In genomic region chr11:105975636-105976035, GRCm38 (mm10) we compare ENCODE assay signal across 19 mouse cellular contexts. TPM values are rescaled to one million over a fixed set of nuclear protein-coding genes. Genes with fewer than 3 reads are reported as not detected.
A peak's percentile ranks its signal among the peaks of the same experiment; 100 is the strongest.
DNase-seq lines count a peak whose midpoint lies in the region; ATAC-seq and TF ChIP-seq lines count a peak whose summit lies in the region.
"Had no signal": no experiment of that assay in that cellular context is flagged by ENCODE, and none has a peak within 500 bp of the region (broad histone marks: within the 10 kb centered on the region; RNA-seq: fewer than 3 reads in every experiment).

No protein-coding gene starts in this region.

- H3K4me1 ChIP-seq in kidney, adult 2 months (ENCODE audit: control insufficient read depth, insufficient read depth, low read length), result 0 out of 2 replicates have a peak, but pooled peaks cover 8% of the 10 kb centered on the region
- H3K4me1 ChIP-seq in kidney, embryonic 16.5 days (ENCODE audit: insufficient read depth, low read length), result no peaks in the 10 kb centered on the region
- no peaks in the 10 kb centered on the region for H3K4me1 ChIP-seq in kidney, embryonic 14.5 days (ENCODE audit: control insufficient read depth, insufficient read depth, low read length)
- H3K4me1 ChIP-seq: embryonic facial prominence, embryonic 13.5 days; embryonic facial prominence, embryonic 15.5 days; forebrain, embryonic 10.5 days; forebrain, embryonic 12.5 days had no signal

- no peaks in the 10 kb centered on the region for H3K27me3 ChIP-seq in kidney, adult 2 months (replicated peaks; ENCODE audit: control insufficient read depth, insufficient read depth, low read length)
- H3K27me3 ChIP-seq in kidney, embryonic 16.5 days (ENCODE audit: insufficient read depth, low read length), result no peaks in the 10 kb centered on the region
- H3K27me3 ChIP-seq in kidney, embryonic 14.5 days (ENCODE audit: control insufficient read depth, insufficient read depth, low read length), result no peaks in the 10 kb centered on the region

- no peaks in the 10 kb centered on the region for H3K36me3 ChIP-seq in kidney, adult 2 months (ENCODE audit: control insufficient read depth, insufficient read depth, low read length)
- no peaks in the 10 kb centered on the region for H3K36me3 ChIP-seq in kidney, embryonic 16.5 days (ENCODE audit: insufficient read depth, low read length)
- no peaks in the 10 kb centered on the region for H3K36me3 ChIP-seq in kidney, embryonic 14.5 days (ENCODE audit: control insufficient read depth, insufficient read depth, low read length)
- H3K36me3 ChIP-seq: embryonic facial prominence, embryonic 13.5 days; embryonic facial prominence, embryonic 15.5 days; forebrain, embryonic 10.5 days; forebrain, embryonic 12.5 days had no signal

- H3K9me3 ChIP-seq in kidney, embryonic 16.5 days (ENCODE audit: low read length), result no peaks in the 10 kb centered on the region
- no peaks in the 10 kb centered on the region for H3K9me3 ChIP-seq in kidney, embryonic 14.5 days (ENCODE audit: control insufficient read depth, low read length)
- H3K9me3 ChIP-seq: embryonic facial prominence, embryonic 13.5 days; embryonic facial prominence, embryonic 15.5 days; forebrain, embryonic 10.5 days; forebrain, embryonic 12.5 days had no signal

- peak; percentile 33; the same call in 1 of the 2 replicates for ATAC-seq in kidney, embryonic 16.5 days (ENCODE audit: low FRiP score, low TSS enrichment)
- no peak for ATAC-seq in kidney, embryonic 14.5 days (ENCODE audit: low FRiP score, low TSS enrichment)
- ATAC-seq: forebrain, embryonic 14.5 days had no signal

- no peak for TF ChIP-seq CTCF in kidney, adult 2 months (conservative IDR thresholded peaks at IDR 0.05; ENCODE audit: insufficient read depth, insufficient read length, low read depth, low read length)

- no peak overlapping the region for H3K4me3 ChIP-seq in kidney, adult 2 months (ENCODE audit: insufficient read depth, low read depth, low read length)
- H3K4me3 ChIP-seq in kidney, embryonic 16.5 days (ENCODE audit: low read length), result no peak overlapping the region
- H3K4me3 ChIP-seq in kidney, embryonic 14.5 days (ENCODE audit: low read length), result no peak overlapping the region
- H3K4me3 ChIP-seq: embryonic facial prominence, embryonic 13.5 days; embryonic facial prominence, embryonic 15.5 days; erythroblast, embryonic 14.5 days; forebrain, embryonic 10.5 days; forebrain, embryonic 12.5 days had no signal

- H3K9ac ChIP-seq in kidney, embryonic 16.5 days (replicated peaks; ENCODE audit: low read length), result no peak overlapping the region
- H3K9ac ChIP-seq in kidney, embryonic 14.5 days (ENCODE audit: low read depth, low read length), result no peak overlapping the region
- H3K9ac ChIP-seq: embryonic facial prominence, embryonic 13.5 days; embryonic facial prominence, embryonic 15.5 days; forebrain, embryonic 12.5 days had no signal

- peak overlapping the region; percentile 64 for H3K27ac ChIP-seq in kidney, adult 2 months (ENCODE audit: insufficient read depth, low read depth, low read length)
- H3K27ac ChIP-seq in kidney, embryonic 16.5 days (ENCODE audit: low read length), result no peak overlapping the region
- no peak overlapping the region for H3K27ac ChIP-seq in kidney, embryonic 14.5 days (ENCODE audit: low read depth, low read length)
- H3K27ac ChIP-seq: embryonic facial prominence, embryonic 13.5 days; embryonic facial prominence, embryonic 15.5 days; forebrain, embryonic 10.5 days; forebrain, embryonic 12.5 days had no signal

- 48% methylated on average over 5 of the region's 5 CpGs for WGBS in kidney, adult 2 months
- 76% methylated on average over 5 of the region's 5 CpGs for WGBS in kidney, embryonic 16.5 days
- 87% methylated on average over 5 of the region's 5 CpGs for WGBS in kidney, embryonic 14.5 days

- TF ChIP-seq POLR2A in kidney, adult 2 months (IDR thresholded peaks at IDR 0.05; ENCODE audit: low read depth, low read length), result no peak

- DNase-seq in kidney, adult 2 months, result peak; percentile 60
- DNase-seq in kidney, postnatal 25 days, result no peak
- DNase-seq in kidney, postnatal 36 days, result peak; percentile 25 to 46
- no peak for DNase-seq in kidney, postnatal 14 days
- DNase-seq: adrenal gland, adult 2 months; adrenal gland, postnatal 10 days; adrenal gland, postnatal 25 days; embryo, embryonic 11 days had no signal

- no peak overlapping the region for H3K4me2 ChIP-seq in kidney, embryonic 16.5 days (replicated peaks; ENCODE audit: low read depth, low read length)
- no peak overlapping the region for H3K4me2 ChIP-seq in kidney, embryonic 14.5 days (replicated peaks; ENCODE audit: low read depth, low read length)
- H3K4me2 ChIP-seq: embryonic facial prominence, embryonic 13.5 days; embryonic facial prominence, embryonic 15.5 days; forebrain, embryonic 12.5 days had no signal

RNA-seq across cellular contexts. Expression of gene Ace, which starts 7.9 kb away (rescaled TPM):
- polyA plus RNA-seq in kidney, adult 2 months (2012; rRNA removed), result 68.0 and 132 TPM in 2 replicates
- polyA plus RNA-seq in kidney, embryonic 16.5 days (2015; fragmentation: Nextera tagmentation; extraction: Ambion mirVana), result 17.5 and 18.6 TPM in 2 replicates
- polyA plus RNA-seq in kidney, embryonic 14.5 days (2014; fragmentation: Nextera tagmentation; extraction: Ambion mirVana), result 1.4 and 4.8 TPM in 2 replicates
- polyA plus RNA-seq: erythroblast, embryonic 14.5 days had no signal

RNA-seq across cellular contexts. Expression of gene Ace3, which starts 18.8 kb away (rescaled TPM):
- polyA plus RNA-seq in kidney, adult 2 months (2012; rRNA removed), result 0.06 and 0.07 TPM in 2 replicates
- polyA plus RNA-seq in kidney, embryonic 16.5 days (2015; fragmentation: Nextera tagmentation; extraction: Ambion mirVana), result not detected in 2 replicates
- polyA plus RNA-seq in kidney, embryonic 14.5 days (2014; fragmentation: Nextera tagmentation; extraction: Ambion mirVana), result not detected in 2 replicates
- polyA plus RNA-seq: adrenal gland, adult 2 months; brain, embryonic 14.5 days; C2C12; embryonic facial prominence, embryonic 11.5 days; embryonic facial prominence, embryonic 13.5 days; embryonic facial prominence, embryonic 15.5 days; erythroblast, embryonic 14.5 days; forebrain, embryonic 10.5 days; forebrain, embryonic 12.5 days; forebrain, embryonic 14.5 days had no signal

RNA-seq across cellular contexts. Expression of gene Cyb561, which starts 22.5 kb away (rescaled TPM):
- 31.1 and 32.2 TPM in 2 replicates for polyA plus RNA-seq in kidney, adult 2 months (2012; rRNA removed)
- 33.9 and 37.3 TPM in 2 replicates for polyA plus RNA-seq in kidney, embryonic 16.5 days (2015; fragmentation: Nextera tagmentation; extraction: Ambion mirVana)
- 16.9 and 25.2 TPM in 2 replicates for polyA plus RNA-seq in kidney, embryonic 14.5 days (2014; fragmentation: Nextera tagmentation; extraction: Ambion mirVana)

RNA-seq across cellular contexts. Expression of gene Kcnh6, which starts 32.3 kb away (rescaled TPM):
- polyA plus RNA-seq in kidney, adult 2 months (2012; rRNA removed), result 0.04 and 0.06 TPM in 2 replicates
- 0.19 and 0.25 TPM in 2 replicates for polyA plus RNA-seq in kidney, embryonic 16.5 days (2015; fragmentation: Nextera tagmentation; extraction: Ambion mirVana)
- 0.10 and 0.14 TPM in 2 replicates for polyA plus RNA-seq in kidney, embryonic 14.5 days (2014; fragmentation: Nextera tagmentation; extraction: Ambion mirVana)
- polyA plus RNA-seq: C2C12; erythroblast, embryonic 14.5 days had no signal

Comparison
In these comparisons a context has a peak if more than half of its experiments do, and no peak if none do; other contexts are left out.
1. DNase-seq: peak in kidney, adult 2 months (single experiment) and kidney, postnatal 36 days (2 of 2); none in kidney, postnatal 25 days (0 of 2) and kidney, postnatal 14 days (single experiment).